Mouse (Mus musculus) liver, embryonic 12.5 days (tissue): ENCODE measurements around the gene Crim1. TPM values are rescaled to one million over a fixed set of nuclear protein-coding genes. Genes with fewer than 3 reads are reported as not detected.

Experiments
- ATAC-seq: fragments of 200-750 bp; cut with Nextera tagmentation; 2 replicates; pipeline ENCODE4 v1.8.0; 2017; ENCODE audit warnings: moderate number of reproducible peaks, mild to moderate bottlenecking, moderate library complexity
- H3K27ac ChIP-seq: fragments of 300-500 bp; sonication (generic); 2 replicates; pipeline ENCODE4 v1.5.1; 2016; ENCODE audit warnings: mild to moderate bottlenecking
- H3K27me3 ChIP-seq: fragments of 300-500 bp; sonication (generic); replicated peaks from 2 replicates; pipeline ENCODE4 v1.6.1; 2016; ENCODE audit warnings: mild to moderate bottlenecking, moderate library complexity
- H3K36me3 ChIP-seq: fragments of 300-500 bp; sonication (generic); 2 replicates; pipeline ENCODE4 v1.6.1; 2016; ENCODE audit warnings: mild to moderate bottlenecking, moderate library complexity
- H3K4me1 ChIP-seq: fragments of 300-500 bp; sonication (generic); 2 replicates; pipeline ENCODE4 v1.6.1; 2016
- H3K4me2 ChIP-seq: fragments of 300-500 bp; sonication (generic); 2 replicates; pipeline ENCODE4 v1.6.1; 2016; ENCODE audit warnings: mild to moderate bottlenecking, moderate library complexity
- H3K4me3 ChIP-seq: fragments of 300-500 bp; sonication (generic); 2 replicates; pipeline ENCODE4 v1.5.1; 2016; ENCODE audit warnings: mild to moderate bottlenecking, moderate library complexity
- H3K9ac ChIP-seq: fragments of 300-500 bp; sonication (generic); 2 replicates; pipeline ENCODE4 v1.6.1; 2016; ENCODE audit warnings: mild to moderate bottlenecking, moderate library complexity
- H3K9me3 ChIP-seq: fragments of 300-500 bp; sonication (generic); replicated peaks from 2 replicates; pipeline ENCODE4 v1.6.1; 2016; ENCODE audit warnings: mild to moderate bottlenecking, moderate library complexity
- WGBS: fragments of 180-500 bp; shearing (Covaris S2); methylation state at CpG from one replicate; pipeline ENCODE4 v1.1.7; 2016; ENCODE audit not compliant: insufficient replicate concordance; 5-methylcytosine and 5-hydroxymethylcytosine counted together
- polyA plus RNA-seq: library from polyadenylated mRNA; unstranded; fragments of >200 nt; fragmentation: Nextera tagmentation; extraction: Ambion mirVana; gene quantifications from 2 replicates; pipeline ENCODE4 v1.2.1, GENCODE M21; 2016

The Crim1 gene
- polyA plus RNA-seq, 1 experiment from 2014 or later = 1.5 TPM

DNA sequence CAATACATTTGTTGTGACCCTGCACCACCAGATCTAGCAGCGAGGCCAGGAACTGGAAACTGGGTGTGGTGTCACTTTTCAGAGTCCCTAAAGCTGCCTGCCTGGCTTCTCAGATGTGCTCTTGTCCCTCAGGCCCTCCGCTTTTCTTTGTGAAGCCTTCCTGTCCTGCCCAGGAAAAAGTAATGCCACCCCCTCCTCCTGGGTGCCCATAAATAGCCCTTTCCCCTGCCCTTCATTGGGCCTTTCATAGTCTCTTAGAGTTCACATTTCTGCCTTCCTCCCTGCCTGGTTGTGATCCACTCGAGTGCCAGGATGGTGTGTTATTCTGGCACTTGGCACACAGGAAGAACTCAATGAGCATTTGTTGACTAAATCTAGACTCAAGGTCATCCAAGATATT is 16.5 kb downstream of the Crim1 start:
- Histone ChIP-seq H3K27ac (no peak overlapping the region), H3K9me3 (no peaks in the 10 kb centered on the region), H3K4me3 (no peak overlapping the region), H3K27me3 (no peaks in the 10 kb centered on the region), H3K9ac (no peak overlapping the region), H3K4me2 (no peak overlapping the region), H3K36me3 (no peaks in the 10 kb centered on the region), H3K4me1 (peaks cover 13% of the 10 kb centered on the region)
- no peak for ATAC-seq
- 69% methylated on average over 3 of the region's 3 CpGs for WGBS

DNA sequence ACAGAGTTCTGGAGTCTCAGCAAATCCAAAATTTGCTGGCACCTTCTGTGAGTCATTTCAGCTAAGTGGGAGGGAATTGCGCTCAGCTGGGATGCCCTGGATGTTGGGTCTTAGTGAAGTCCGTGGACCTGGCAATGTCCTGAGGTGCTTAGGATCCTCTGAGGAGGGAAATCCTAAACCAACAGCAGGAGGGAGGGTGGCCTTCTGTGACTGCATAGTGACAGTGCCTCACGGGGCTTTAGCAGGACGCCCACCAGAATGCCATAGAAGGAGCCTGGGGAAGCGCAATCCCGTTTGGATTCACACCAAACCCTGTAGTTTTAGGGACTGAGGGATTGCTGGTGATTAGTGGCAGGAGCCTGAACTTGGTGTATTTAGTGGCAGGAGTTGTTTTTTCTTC is 17.4 kb downstream of the Crim1 start:
- 83% methylated on average over 6 of the region's 6 CpGs for WGBS
- Histone ChIP-seq H3K4me1 (peaks cover 13% of the 10 kb centered on the region), H3K27ac (no peak overlapping the region), H3K36me3 (no peaks in the 10 kb centered on the region), H3K4me3 (no peak overlapping the region), H3K9ac (no peak overlapping the region), H3K27me3 (no peaks in the 10 kb centered on the region), H3K4me2 (no peak overlapping the region), H3K9me3 (no peaks in the 10 kb centered on the region)
- no peak for ATAC-seq

DNA sequence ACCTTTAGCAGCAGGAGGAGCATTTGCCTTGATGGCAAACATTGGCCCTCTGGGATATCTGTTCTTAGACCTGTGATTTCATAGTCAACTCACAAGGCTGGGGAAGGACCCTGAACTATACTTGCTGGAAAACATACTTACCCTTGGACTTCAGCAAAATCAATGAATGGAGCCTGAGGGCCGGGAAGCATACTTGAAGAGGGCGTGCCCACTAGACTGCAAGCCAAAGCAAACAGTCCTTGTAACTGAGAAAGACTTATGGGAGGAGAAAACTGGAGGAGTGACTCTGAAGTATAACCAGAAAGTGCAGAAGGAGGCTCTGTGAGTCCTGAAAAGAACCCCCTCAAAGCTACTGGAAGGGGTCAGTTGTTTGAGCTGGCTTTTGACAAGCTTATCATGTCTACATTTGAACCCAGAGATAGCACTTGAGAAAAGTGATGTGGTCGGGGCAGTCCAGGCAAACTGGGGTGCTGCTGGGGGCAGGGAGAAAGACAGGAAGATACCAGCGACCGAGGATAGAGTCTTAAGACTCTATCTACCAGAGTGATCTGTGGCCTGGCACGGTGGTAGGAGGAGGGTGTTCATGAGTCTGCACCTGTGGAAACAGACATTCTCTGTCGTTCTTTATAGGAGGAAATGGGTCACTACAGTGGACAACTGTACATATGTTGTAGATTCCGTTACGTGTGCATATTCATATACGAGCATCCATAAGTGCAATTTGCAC is 18.6 kb downstream of the Crim1 start:
- H3K4me1 ChIP-seq = peaks cover 13% of the 10 kb centered on the region
- no peak overlapping the region for H3K4me3 ChIP-seq
- no peak overlapping the region for H3K4me2 ChIP-seq
- H3K9me3 ChIP-seq = no peaks in the 10 kb centered on the region
- H3K36me3 ChIP-seq = no peaks in the 10 kb centered on the region
- no peak for ATAC-seq
- H3K27me3 ChIP-seq = no peaks in the 10 kb centered on the region
- no peak overlapping the region for H3K9ac ChIP-seq
- WGBS = 54% methylated on average over 10 of the region's 10 CpGs
- H3K27ac ChIP-seq = no peak overlapping the region

DNA sequence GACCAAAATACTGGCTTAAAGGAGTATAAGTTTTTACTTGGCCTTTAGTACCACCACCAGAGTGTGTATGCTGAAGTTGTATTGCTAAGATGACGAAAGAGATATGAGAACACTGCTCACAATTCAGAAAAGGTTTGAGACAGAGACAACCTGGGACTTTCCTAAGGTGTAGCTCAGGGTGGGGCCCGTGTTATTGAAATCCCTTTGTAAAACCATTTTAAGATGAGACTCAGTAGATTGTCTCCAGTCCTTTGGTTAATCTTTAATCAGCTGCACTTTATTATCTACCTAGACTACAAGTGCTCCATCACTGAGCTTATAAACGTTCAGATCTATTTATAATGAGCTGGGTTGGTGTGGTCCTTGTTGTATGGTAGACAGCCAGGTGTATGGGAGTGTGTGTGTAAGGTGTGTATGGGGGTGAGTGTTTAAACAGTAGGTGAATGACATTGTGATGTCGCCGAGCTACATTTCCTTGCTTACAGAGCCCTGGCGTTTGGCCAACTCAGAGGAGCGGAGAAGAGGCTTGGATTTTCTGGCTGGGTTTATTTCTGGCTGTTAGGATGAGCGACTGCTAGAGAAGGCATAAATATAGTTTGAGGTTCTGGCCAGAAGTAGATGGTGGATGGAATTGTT is 21.1 kb downstream of the Crim1 start:
- ATAC-seq = no peak
- no peak overlapping the region for H3K4me2 ChIP-seq

DNA sequence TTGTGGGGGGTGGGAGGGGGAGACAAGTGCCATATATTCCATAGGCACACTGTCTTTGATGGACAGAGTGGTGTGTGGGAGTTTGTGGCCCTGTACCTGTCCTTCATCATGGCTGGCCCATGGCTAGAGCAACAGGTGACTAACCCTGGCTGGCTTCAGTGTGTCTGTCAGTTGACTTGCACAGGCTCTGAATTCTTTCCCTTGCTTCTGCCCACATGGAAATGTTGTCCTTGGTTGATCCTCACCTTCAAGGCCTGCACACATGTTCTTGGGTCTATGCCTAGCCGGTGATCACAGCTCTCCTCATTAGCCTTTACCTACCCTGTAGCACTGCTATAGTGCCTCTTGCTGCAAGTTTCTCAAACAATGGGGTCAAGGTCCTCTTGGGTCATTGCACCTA is 21.8 kb downstream of the Crim1 start:
- peaks cover 13% of the 10 kb centered on the region for H3K4me1 ChIP-seq
- no peak overlapping the region for H3K27ac ChIP-seq
- no peaks in the 10 kb centered on the region for H3K27me3 ChIP-seq
- WGBS = 89% methylated on average over 1 of the region's 1 CpGs
- H3K9me3 ChIP-seq = no peaks in the 10 kb centered on the region
- ATAC-seq = no peak
- H3K9ac ChIP-seq = no peak overlapping the region
- H3K36me3 ChIP-seq = no peaks in the 10 kb centered on the region
- no peak overlapping the region for H3K4me3 ChIP-seq
- H3K4me2 ChIP-seq = no peak overlapping the region

More for the DNA sequence above, 21.1 kb downstream of the Crim1 start:
- Histone ChIP-seq H3K9me3 (no peaks in the 10 kb centered on the region), H3K9ac (no peak overlapping the region), H3K4me1 (peaks cover 17% of the 10 kb centered on the region), H3K27me3 (no peaks in the 10 kb centered on the region), H3K4me3 (no peak overlapping the region), H3K36me3 (no peaks in the 10 kb centered on the region), H3K27ac (no peak overlapping the region)
- WGBS = 66% methylated on average over 8 of the region's 8 CpGs

DNA sequence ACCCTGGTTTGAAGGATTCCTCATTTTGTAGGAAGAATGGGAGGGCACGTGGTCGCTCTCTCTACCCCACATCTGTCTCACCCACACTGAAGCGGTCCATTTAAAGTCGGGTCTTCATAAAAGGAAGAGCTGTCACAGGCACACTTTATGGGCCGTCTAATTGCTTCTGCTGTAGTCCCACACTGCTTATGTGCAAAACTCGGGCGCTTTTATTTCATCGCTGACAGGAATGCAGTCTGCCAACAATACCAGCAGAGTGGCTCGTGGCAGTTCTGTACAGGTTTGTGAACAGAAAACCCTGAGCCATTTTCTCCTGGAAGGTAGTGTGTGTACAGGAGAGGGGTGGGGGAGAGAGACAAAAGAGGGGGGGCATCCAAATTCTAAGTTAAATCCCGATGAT is 23.9 kb downstream of the Crim1 start:
- Histone ChIP-seq H3K9me3 (no peaks in the 10 kb centered on the region), H3K9ac (no peak overlapping the region), H3K4me1 (peaks cover 4% of the 10 kb centered on the region; the same call in 1 of the 2 replicates), H3K27ac (no peak overlapping the region), H3K36me3 (no peaks in the 10 kb centered on the region), H3K27me3 (no peaks in the 10 kb centered on the region), H3K4me3 (no peak overlapping the region), H3K4me2 (no peak overlapping the region)
- 75% methylated on average over 10 of the region's 10 CpGs for WGBS
- no peak for ATAC-seq

DNA sequence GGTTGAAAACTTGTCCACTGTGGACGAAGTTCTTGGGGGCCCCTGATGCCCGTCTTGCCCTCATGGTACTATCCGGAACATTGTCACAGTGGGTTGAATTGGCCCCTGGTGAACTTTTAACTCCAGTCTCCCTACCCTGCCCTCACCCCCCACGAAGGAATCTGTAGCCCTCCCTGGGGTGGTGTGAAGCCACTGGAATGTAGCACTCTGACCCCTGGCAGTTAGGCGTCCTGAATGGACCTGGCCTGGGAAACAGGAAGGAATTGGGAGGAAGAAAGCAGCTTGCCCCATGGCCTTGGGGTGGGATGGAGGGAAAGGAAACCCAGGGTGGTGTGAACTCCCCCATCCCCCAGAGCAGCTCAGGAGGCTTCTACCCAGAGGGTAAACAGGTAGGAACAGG is 25.5 kb downstream of the Crim1 start:
- Histone ChIP-seq H3K9ac (no peak overlapping the region), H3K9me3 (no peaks in the 10 kb centered on the region), H3K4me2 (no peak overlapping the region), H3K4me3 (no peak overlapping the region), H3K27ac (no peak overlapping the region), H3K4me1 (0 out of 2 replicates have a peak, but pooled peaks cover 3% of the 10 kb centered on the region), H3K27me3 (no peaks in the 10 kb centered on the region), H3K36me3 (no peaks in the 10 kb centered on the region)
- ATAC-seq = 0 out of 2 replicates have a peak, but pooled peaks have one; percentile 32
- WGBS = 61% methylated on average over 5 of the region's 5 CpGs

DNA sequence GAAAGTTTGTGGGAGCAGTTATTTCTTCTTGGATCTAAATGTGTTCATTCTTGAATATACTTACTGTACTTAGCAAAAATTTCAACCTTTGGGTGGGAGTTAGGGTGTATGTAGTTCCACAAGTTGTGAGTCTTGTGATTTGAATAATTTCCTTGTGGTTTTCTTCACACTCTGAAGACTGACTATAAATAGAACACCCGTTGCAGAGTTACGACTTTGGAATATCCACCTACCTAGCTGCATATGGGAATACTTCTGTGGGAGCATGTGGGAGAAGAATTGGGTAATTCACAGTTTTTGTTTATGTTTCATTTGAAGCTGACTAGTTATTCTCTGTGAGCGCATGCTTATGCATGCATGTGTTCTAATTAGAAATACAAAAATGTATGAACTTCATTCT is 27.2 kb downstream of the Crim1 start:
- Histone ChIP-seq H3K4me3 (no peak overlapping the region), H3K9me3 (no peaks in the 10 kb centered on the region), H3K36me3 (no peaks in the 10 kb centered on the region), H3K4me2 (no peak overlapping the region), H3K9ac (no peak overlapping the region), H3K4me1 (0 out of 2 replicates have a peak, but pooled peaks cover 3% of the 10 kb centered on the region), H3K27me3 (no peaks in the 10 kb centered on the region), H3K27ac (no peak overlapping the region)
- ATAC-seq = no peak
- WGBS = 52% methylated on average over 3 of the region's 3 CpGs

DNA sequence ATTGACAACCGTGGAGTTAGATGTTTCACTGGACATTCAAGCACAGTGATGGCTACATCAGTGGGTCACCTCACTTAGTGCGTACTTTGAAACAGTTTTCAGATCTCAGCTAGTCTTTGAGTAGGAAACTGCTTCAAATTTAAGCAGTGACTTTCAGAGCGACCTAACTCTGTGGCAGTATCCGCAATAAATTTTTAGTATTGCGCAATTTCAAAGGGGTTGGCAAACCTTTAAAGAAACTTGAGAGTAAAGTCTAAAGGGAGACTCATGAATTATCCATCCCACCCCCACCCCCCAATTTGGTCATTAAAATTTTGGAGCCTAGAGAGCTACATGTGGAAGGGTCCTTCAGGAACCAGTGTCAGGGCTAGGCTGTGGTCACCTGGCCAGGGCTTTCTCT is 31.5 kb downstream of the Crim1 start:
- H3K27me3 ChIP-seq = no peaks in the 10 kb centered on the region
- no peak overlapping the region for H3K4me2 ChIP-seq
- no peak for ATAC-seq
- H3K9me3 ChIP-seq = no peaks in the 10 kb centered on the region
- 80% methylated on average over 5 of the region's 5 CpGs for WGBS
- no peaks in the 10 kb centered on the region for H3K36me3 ChIP-seq
- H3K4me3 ChIP-seq = no peak overlapping the region
- peaks cover 9% of the 10 kb centered on the region for H3K4me1 ChIP-seq
- H3K27ac ChIP-seq = no peak overlapping the region
- H3K9ac ChIP-seq = no peak overlapping the region

DNA sequence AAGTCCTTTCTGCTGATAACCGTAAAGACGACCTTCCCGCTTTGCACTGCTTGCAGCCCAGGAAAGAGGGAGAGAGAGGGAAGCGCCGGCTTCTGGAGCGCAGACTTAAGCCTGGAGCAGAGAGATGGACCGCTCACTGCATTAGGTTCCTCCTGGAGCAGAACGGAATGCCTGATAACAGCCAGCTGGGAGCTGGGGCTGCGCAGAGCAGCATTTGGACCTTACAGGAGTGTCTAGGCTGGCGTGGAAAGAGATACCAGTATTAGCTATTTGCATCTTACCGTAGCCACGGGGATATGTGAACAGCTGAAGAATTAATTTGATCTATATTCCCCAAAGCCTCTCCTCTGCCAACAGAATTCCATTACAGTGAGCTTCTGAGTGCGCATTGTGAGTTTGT is 32.7 kb downstream of the Crim1 start:
- H3K4me1 ChIP-seq = peaks cover 13% of the 10 kb centered on the region
- H3K27me3 ChIP-seq = no peaks in the 10 kb centered on the region
- 75% methylated on average over 13 of the region's 13 CpGs for WGBS
- no peaks in the 10 kb centered on the region for H3K36me3 ChIP-seq
- ATAC-seq = no peak
- H3K9me3 ChIP-seq = no peaks in the 10 kb centered on the region
- no peak overlapping the region for H3K27ac ChIP-seq
- H3K4me2 ChIP-seq = no peak overlapping the region
- no peak overlapping the region for H3K9ac ChIP-seq
- H3K4me3 ChIP-seq = no peak overlapping the region

DNA sequence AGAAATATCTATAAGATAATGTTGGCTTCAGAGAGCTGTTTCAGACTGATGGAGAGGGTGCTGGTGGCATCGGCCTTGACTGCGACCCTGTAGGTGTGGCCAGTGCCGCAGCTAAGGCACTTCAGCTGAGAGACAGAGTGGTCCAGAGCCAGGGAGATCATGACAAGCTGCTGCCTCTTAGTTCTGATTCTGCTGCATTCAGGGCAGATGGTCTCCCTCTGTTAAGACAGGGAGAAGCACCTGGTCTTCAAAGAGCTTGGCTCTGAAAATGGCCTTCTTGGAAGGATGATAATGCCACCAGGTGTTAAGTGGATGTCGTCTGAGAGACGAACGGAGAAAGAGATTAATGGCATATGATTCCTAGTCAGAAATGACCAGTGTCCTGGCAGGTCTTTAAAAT is 33.8 kb downstream of the Crim1 start:
- no peak for ATAC-seq

DNA sequence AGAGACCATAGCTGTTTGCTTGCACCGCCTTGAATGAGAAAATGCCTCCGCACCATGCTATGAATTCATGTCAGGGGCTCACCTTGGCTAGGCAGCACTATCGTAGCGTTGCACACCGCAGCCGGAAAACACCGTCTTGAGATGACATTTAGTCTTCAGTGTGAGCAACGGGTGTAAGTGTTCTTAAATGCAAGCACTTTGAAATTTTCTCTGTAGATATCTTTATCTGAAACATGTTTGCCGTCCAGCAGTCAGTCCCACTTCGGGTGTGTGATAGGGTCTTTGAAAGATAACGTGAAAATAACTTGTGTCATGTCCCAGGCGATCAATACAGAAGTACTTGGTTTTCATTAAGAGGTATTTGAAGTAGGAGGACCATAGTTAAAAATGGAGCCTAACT is 36.1 kb downstream of the Crim1 start:
- ATAC-seq = peak; percentile 76
- Histone ChIP-seq H3K9me3 (no peaks in the 10 kb centered on the region), H3K4me2 (peak overlapping the region; percentile 29), H3K4me1 (peaks cover 13% of the 10 kb centered on the region), H3K27ac (no peak overlapping the region), H3K4me3 (no peak overlapping the region), H3K27me3 (no peaks in the 10 kb centered on the region), H3K36me3 (no peaks in the 10 kb centered on the region; the same call in 1 of the 2 replicates), H3K9ac (no peak overlapping the region)
- 51% methylated on average over 12 of the region's 12 CpGs for WGBS

More for the DNA sequence above, 33.8 kb downstream of the Crim1 start:
- no peaks in the 10 kb centered on the region; the same call in 1 of the 2 replicates for H3K36me3 ChIP-seq
- no peak overlapping the region for H3K27ac ChIP-seq
- no peaks in the 10 kb centered on the region for H3K9me3 ChIP-seq
- no peak overlapping the region for H3K4me2 ChIP-seq
- peaks cover 13% of the 10 kb centered on the region for H3K4me1 ChIP-seq
- H3K27me3 ChIP-seq = no peaks in the 10 kb centered on the region
- H3K4me3 ChIP-seq = no peak overlapping the region
- no peak overlapping the region for H3K9ac ChIP-seq
- WGBS = 77% methylated on average over 6 of the region's 6 CpGs
